Comparison of ENCODE assay signal across 11 mouse cellular contexts in genomic region chr6:128337467-128337866, GRCm38 (mm10). TPM values are rescaled to one million over a fixed set of nuclear protein-coding genes. Genes with fewer than 3 reads are reported as not detected.
"Had no signal": no experiment of that assay in that cellular context is flagged by ENCODE, and none has a peak within 500 bp of the region (broad histone marks: within the 10 kb centered on the region; RNA-seq: fewer than 3 reads in every experiment).

No protein-coding gene starts in this region.

- H3K4me2 ChIP-seq: limb, embryonic 13.5 days; liver, embryonic 11.5 days; liver, embryonic 15.5 days; midbrain, embryonic 13.5 days had no signal

- DNase-seq: left cerebral cortex, postnatal 4 days; lung, adult 2 months; lung, postnatal 36 days; thymus, postnatal 36 days had no signal

- H3K27ac ChIP-seq: limb, embryonic 13.5 days; liver, embryonic 15.5 days; midbrain, embryonic 13.5 days had no signal

- H3K9ac ChIP-seq: limb, embryonic 13.5 days; liver, embryonic 15.5 days had no signal

- H3K27me3 ChIP-seq: limb, embryonic 13.5 days; liver, embryonic 15.5 days; midbrain, embryonic 13.5 days had no signal

- ATAC-seq: hindbrain, postnatal 0 days; lung, postnatal 0 days; midbrain, embryonic 13.5 days had no signal

- H3K4me3 ChIP-seq: limb, embryonic 13.5 days; liver, embryonic 15.5 days; midbrain, embryonic 13.5 days had no signal

- H3K36me3 ChIP-seq: liver, embryonic 15.5 days had no signal

- H3K9me3 ChIP-seq: limb, embryonic 13.5 days; liver, embryonic 15.5 days; midbrain, embryonic 13.5 days had no signal

RNA-seq across cellular contexts. Expression of gene Tex52, which starts 37.8 kb away (rescaled TPM):
- polyA plus RNA-seq: intestine, embryonic 14.5 days; liver, embryonic 11.5 days had no signal
